Mouse (Mus musculus): ENCODE measurements around the gene Lta. TPM values are rescaled to one million over a fixed set of nuclear protein-coding genes. Genes with fewer than 3 reads are reported as not detected.

Lta gene
- polyA plus RNA-seq, 1 experiment from 2014 or later, result 0.39 TPM

GRCm38 (mm10) chr17:35245731-35246623, 40.8 kb upstream of the Lta start:
- 81% methylated on average over 15 of the region's 15 CpGs for WGBS
- ATAC-seq (ENCODE audit: low FRiP score, low read depth), result no peak
- H3K9me3 ChIP-seq, result no peaks in the 10 kb centered on the region
- H3K4me3 ChIP-seq, result 0 out of 2 replicates have a peak overlapping the region, but pooled peaks have one; percentile 10
- H3K36me3 ChIP-seq, result peaks cover 69% of the 10 kb centered on the region
- peaks cover 35% of the 10 kb centered on the region for H3K4me1 ChIP-seq (replicated peaks)
- H3K27me3 ChIP-seq, result no peaks in the 10 kb centered on the region
- H3K27ac ChIP-seq (replicated peaks), result no peak overlapping the region
- peak overlapping the region; percentile 7; the same call in 1 of the 2 replicates for H3K9ac ChIP-seq
- peak overlapping the region; percentile 66; the same call in 1 of the 2 replicates for H3K4me2 ChIP-seq

GRCm38 (mm10) chr17:35244999-35245398, 39.8 kb upstream of the Lta start:
- peaks cover 44% of the 10 kb centered on the region for H3K4me1 ChIP-seq (replicated peaks)
- H3K4me3 ChIP-seq, result 0 out of 2 replicates have a peak overlapping the region, but pooled peaks have one; percentile 10
- H3K4me2 ChIP-seq, result peak overlapping the region; percentile 66
- no peak overlapping the region for H3K27ac ChIP-seq (replicated peaks)
- no peaks in the 10 kb centered on the region for H3K27me3 ChIP-seq
- 0 out of 2 replicates have a peak overlapping the region, but pooled peaks have one; percentile 0 for H3K9ac ChIP-seq
- no peak for ATAC-seq (ENCODE audit: low FRiP score, low read depth)
- H3K9me3 ChIP-seq, result no peaks in the 10 kb centered on the region
- 77% methylated on average over 2 of the region's 2 CpGs for WGBS
- H3K36me3 ChIP-seq, result peaks cover 59% of the 10 kb centered on the region

GRCm38 (mm10) chr17:35243086-35243485, 37.9 kb upstream of the Lta start:
- Histone ChIP-seq H3K4me3 (peak overlapping the region; percentile 90), H3K27me3 (no peaks in the 10 kb centered on the region), H3K36me3 (peaks cover 41% of the 10 kb centered on the region), H3K4me2 (peak overlapping the region; percentile 66), H3K9me3 (no peaks in the 10 kb centered on the region), H3K9ac (peak overlapping the region; percentile 97), H3K27ac (replicated peaks) (peak overlapping the region; percentile 99), H3K4me1 (replicated peaks) (peaks cover 45% of the 10 kb centered on the region)
- 2% methylated on average over 16 of the region's 16 CpGs for WGBS
- no peak for ATAC-seq (ENCODE audit: low FRiP score, low read depth)

- peak overlapping the region; percentile 66 for H3K4me2 ChIP-seq
- ATAC-seq (ENCODE audit: low FRiP score, low read depth), result peak; percentile 42
- no peaks in the 10 kb centered on the region for H3K9me3 ChIP-seq
- H3K4me3 ChIP-seq, result peak overlapping the region; percentile 90
- peaks cover 48% of the 10 kb centered on the region for H3K4me1 ChIP-seq (replicated peaks)
- H3K27ac ChIP-seq (replicated peaks), result peak overlapping the region; percentile 99
- H3K36me3 ChIP-seq, result peaks cover 33% of the 10 kb centered on the region
- H3K27me3 ChIP-seq, result no peaks in the 10 kb centered on the region
- WGBS, result under 1% methylated on average over 53 of the region's 55 CpGs
- H3K9ac ChIP-seq, result peak overlapping the region; percentile 97
These were observed 37.1 kb upstream of the Lta start for GRCm38 (mm10) chr17:35242015-35242941.

- H3K9me3 ChIP-seq, result no peaks in the 10 kb centered on the region
- under 1% methylated on average over 69 of the region's 69 CpGs for WGBS
- H3K4me1 ChIP-seq (replicated peaks), result peaks cover 56% of the 10 kb centered on the region
- peak within 1 kb of the TSS; percentile 90 for H3K4me3 ChIP-seq
- H3K4me2 ChIP-seq, result peak within 1 kb of the TSS; percentile 66
- peaks cover 25% of the 10 kb centered on the region for H3K36me3 ChIP-seq
- ATAC-seq (ENCODE audit: low FRiP score, low read depth), result peak; percentile 91
- peak within 1 kb of the TSS; percentile 99 for H3K27ac ChIP-seq (replicated peaks)
- no peaks in the 10 kb centered on the region for H3K27me3 ChIP-seq
- H3K9ac ChIP-seq, result peak within 1 kb of the TSS; percentile 97
These were observed 36.3 kb upstream of the Lta start, which contains the start of gene Ddx39b for GRCm38 (mm10) chr17:35241305-35242014. TSS of gene Ddx39b (plus strand) at chr17:35241746.

GRCm38 (mm10) chr17:35240384-35241304, 35.5 kb upstream of the Lta start:
- peak; percentile 4 for ATAC-seq (ENCODE audit: low FRiP score, low read depth)
- peaks cover 17% of the 10 kb centered on the region for H3K36me3 ChIP-seq
- H3K4me2 ChIP-seq, result peak overlapping the region; percentile 66
- H3K9me3 ChIP-seq, result no peaks in the 10 kb centered on the region
- no peaks in the 10 kb centered on the region for H3K27me3 ChIP-seq
- peaks cover 49% of the 10 kb centered on the region for H3K4me1 ChIP-seq (replicated peaks)
- peak overlapping the region; percentile 99 for H3K27ac ChIP-seq (replicated peaks)
- peak overlapping the region; percentile 52 for H3K9ac ChIP-seq
- 35% methylated on average over 12 of the region's 12 CpGs for WGBS
- H3K4me3 ChIP-seq, result peak overlapping the region; percentile 90

GRCm38 (mm10) chr17:35239700-35240099, 34.5 kb upstream of the Lta start:
- WGBS, result 86% methylated on average over 5 of the region's 5 CpGs
- H3K4me3 ChIP-seq, result no peak overlapping the region
- no peak overlapping the region for H3K9ac ChIP-seq
- H3K4me2 ChIP-seq, result no peak overlapping the region
- H3K36me3 ChIP-seq, result peaks cover 9% of the 10 kb centered on the region
- no peak for ATAC-seq (ENCODE audit: low FRiP score, low read depth)
- H3K27ac ChIP-seq (replicated peaks), result no peak overlapping the region
- no peaks in the 10 kb centered on the region for H3K9me3 ChIP-seq
- no peaks in the 10 kb centered on the region for H3K27me3 ChIP-seq
- peaks cover 45% of the 10 kb centered on the region for H3K4me1 ChIP-seq (replicated peaks)

- no peaks in the 10 kb centered on the region for H3K27me3 ChIP-seq
- no peaks in the 10 kb centered on the region for H3K36me3 ChIP-seq
- ATAC-seq (ENCODE audit: low FRiP score, low read depth), result no peak
- peak overlapping the region; percentile 96 for H3K4me2 ChIP-seq
- H3K4me3 ChIP-seq, result peak overlapping the region; percentile 55
- H3K4me1 ChIP-seq (replicated peaks), result peaks cover 46% of the 10 kb centered on the region
- no peak overlapping the region for H3K27ac ChIP-seq (replicated peaks)
- 89% methylated on average over 12 of the region's 12 CpGs for WGBS
- no peaks in the 10 kb centered on the region for H3K9me3 ChIP-seq
- peak overlapping the region; percentile 66; the same call in 1 of the 2 replicates for H3K9ac ChIP-seq
These were observed 32.4 kb upstream of the Lta start for GRCm38 (mm10) chr17:35237504-35237903.

- Histone ChIP-seq H3K4me2 (peak overlapping the region; percentile 96), H3K4me1 (replicated peaks) (peaks cover 51% of the 10 kb centered on the region), H3K36me3 (no peaks in the 10 kb centered on the region), H3K4me3 (peak overlapping the region; percentile 55), H3K27ac (replicated peaks) (peak overlapping the region; percentile 95), H3K27me3 (no peaks in the 10 kb centered on the region), H3K9ac (peak overlapping the region; percentile 66), H3K9me3 (no peaks in the 10 kb centered on the region)
- 68% methylated on average over 9 of the region's 9 CpGs for WGBS
- ATAC-seq (ENCODE audit: low FRiP score, low read depth), result no peak
These were observed 31.8 kb upstream of the Lta start for GRCm38 (mm10) chr17:35236996-35237395.

GRCm38 (mm10) chr17:35236390-35236746, 31.2 kb upstream of the Lta start:
- no peaks in the 10 kb centered on the region for H3K27me3 ChIP-seq
- ATAC-seq (ENCODE audit: low FRiP score, low read depth), result peak; percentile 86
- WGBS, result under 1% methylated on average over 18 of the region's 18 CpGs
- no peaks in the 10 kb centered on the region for H3K36me3 ChIP-seq
- H3K4me2 ChIP-seq, result peak overlapping the region; percentile 96
- peak overlapping the region; percentile 55 for H3K4me3 ChIP-seq
- H3K4me1 ChIP-seq (replicated peaks), result peaks cover 57% of the 10 kb centered on the region
- peak overlapping the region; percentile 95 for H3K27ac ChIP-seq (replicated peaks)
- no peaks in the 10 kb centered on the region for H3K9me3 ChIP-seq
- peak overlapping the region; percentile 66 for H3K9ac ChIP-seq
